Mouse (Mus musculus) liver, embryonic 14.5 days (tissue): ENCODE data around the gene Gm43951. TPM values are rescaled to one million over a fixed set of nuclear protein-coding genes. Genes with fewer than 3 reads are reported as not detected.

Experiments
- ATAC-seq: fragments of 200-750 bp; cut with Nextera tagmentation; 2 replicates; pipeline ENCODE4 v1.8.0; 2017; ENCODE audit warnings: moderate number of reproducible peaks, mild to moderate bottlenecking, moderate library complexity; ENCODE audit not compliant: insufficient read depth
- DNase-seq, 3 experiments: peaks; one replicate each; pipeline ENCODE4 v3.0.0-alpha.2; 2012 to 2013; ENCODE audit warnings: low read depth in 3 of 3, low spot score in 3 of 3
- H3K27ac ChIP-seq: fragments of 300-500 bp; sonication (generic); 2 replicates; pipeline ENCODE4 v1.5.1; 2014; ENCODE audit warnings: moderate library complexity, mild to moderate bottlenecking, control low read depth, inconsistent platforms
- H3K27me3 ChIP-seq: fragments of 300-500 bp; sonication (generic); 2 replicates; pipeline ENCODE4 v1.6.1; 2014; ENCODE audit warnings: mild to moderate bottlenecking, low read length, moderate library complexity; ENCODE audit not compliant: control insufficient read depth, insufficient read depth
- H3K36me3 ChIP-seq: fragments of 300-500 bp; sonication (generic); replicated peaks from 2 replicates; pipeline ENCODE4 v1.6.1; 2014; ENCODE audit warnings: low read depth; ENCODE audit not compliant: control insufficient read depth, insufficient read depth
- H3K4me1 ChIP-seq, 2 experiments: fragments of 200-500 bp in 1 of 2; fragments of 300-500 bp in 1 of 2; sonication (generic) in 1 of 2; replicated peaks; 2 replicates each; pipeline ENCODE4 v1.6.1; 2012 to 2014; ENCODE audit warnings: antibody characterized with exemption in 1 of 2, inconsistent platforms in 1 of 2, low read length in 1 of 2; ENCODE audit not compliant: control insufficient read depth in 2 of 2, insufficient read depth in 2 of 2
- H3K4me2 ChIP-seq: fragments of 300-500 bp; sonication (generic); 2 replicates; pipeline ENCODE4 v1.6.1; 2014; ENCODE audit warnings: low read depth, mild to moderate bottlenecking, control low read depth, moderate library complexity
- H3K4me3 ChIP-seq, 2 experiments: fragments of 200-500 bp in 1 of 2; fragments of 300-500 bp in 1 of 2; sonication (generic) in 1 of 2; 2 replicates each; pipeline ENCODE4 v1.5.1; 2012 to 2014; ENCODE audit warnings: low read depth in 2 of 2, low read length in 2 of 2, mild to moderate bottlenecking in 2 of 2, control low read depth in 1 of 2, inconsistent platforms in 1 of 2, moderate library complexity in 1 of 2; ENCODE audit not compliant: insufficient read depth in 1 of 2
- H3K9ac ChIP-seq: fragments of 300-500 bp; sonication (generic); replicated peaks from 2 replicates; pipeline ENCODE4 v1.6.1; 2014; ENCODE audit warnings: mild to moderate bottlenecking, control low read depth, moderate library complexity
- H3K9me3 ChIP-seq: fragments of 300-500 bp; sonication (generic); 2 replicates; pipeline ENCODE4 v1.6.1; 2016; ENCODE audit warnings: low read length, mixed read lengths; ENCODE audit not compliant: control insufficient read depth
- CTCF ChIP-seq: IDR thresholded peaks from 2 replicates; pipeline ENCODE4 v1.5.1; 2016; ENCODE audit warnings: antibody characterized with exemption, low read depth, control low read depth
- EP300 ChIP-seq: IDR thresholded peaks from 2 replicates; pipeline ENCODE4 v1.6.1; 2016; ENCODE audit warnings: antibody characterized with exemption, low read depth
- WGBS: fragments of 180-500 bp; shearing (Covaris S2); extraction: QIAGEN DNeasy Blood & Tissue Kit; methylation state at CpG from one replicate; pipeline ENCODE4 v1.1.7; 2014; ENCODE audit not compliant: insufficient replicate concordance; 5-methylcytosine and 5-hydroxymethylcytosine counted together
- polyA plus RNA-seq, 2 experiments: library from polyadenylated mRNA; depleted of rRNA in 1 of 2; stranded (reverse) in 1 of 2; unstranded in 1 of 2; fragments of >200 nt; fragmentation: Nextera tagmentation in 1 of 2; extraction: Ambion mirVana in 1 of 2; gene quantifications; 2 replicates each; pipeline versions ENCODE4 v1.2.1 to v1.2.3; 2012 to 2014

Gm43951 gene
- polyA plus RNA-seq, 2 experiments, result 0.09 TPM; not detected in 1

DNA sequence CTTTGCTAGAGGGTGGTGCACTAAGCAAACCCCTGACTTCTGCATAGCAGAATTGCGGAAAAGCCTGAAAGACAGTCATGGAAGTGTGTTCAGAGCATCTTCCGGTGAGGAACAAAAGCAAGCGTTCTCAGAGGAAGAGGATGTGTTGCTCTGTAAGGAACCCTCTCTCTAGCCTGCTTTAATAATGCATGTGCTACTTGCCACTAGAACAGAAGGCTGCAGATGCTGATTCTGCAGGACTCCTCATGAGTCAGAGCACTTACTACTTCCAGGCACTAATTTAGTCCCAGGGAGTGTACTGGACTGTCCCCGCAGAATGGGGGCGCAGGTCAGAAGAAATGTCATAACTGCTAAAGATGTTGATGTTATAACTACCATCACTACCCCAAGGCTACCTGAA is 10.5 kb upstream of the Gm43951 start:
- ATAC-seq (no peak), DNase-seq (no peak)
- 64% methylated on average over 5 of the region's 5 CpGs for WGBS
- H3K9ac ChIP-seq, result no peak overlapping the region
- no peaks in the 10 kb centered on the region for H3K36me3 ChIP-seq
- no peaks in the 10 kb centered on the region for H3K9me3 ChIP-seq
- no peak for TF ChIP-seq CTCF
- no peak for TF ChIP-seq EP300
- H3K4me2 ChIP-seq, result no peak overlapping the region
- H3K4me1 ChIP-seq, result peaks cover 4 to 8% of the 10 kb centered on the region in 2 experiments; a peak in 2 of 4 replicates
- no peaks in the 10 kb centered on the region for H3K27me3 ChIP-seq
- H3K27ac ChIP-seq, result no peak overlapping the region
- no peak overlapping the region for H3K4me3 ChIP-seq

DNA sequence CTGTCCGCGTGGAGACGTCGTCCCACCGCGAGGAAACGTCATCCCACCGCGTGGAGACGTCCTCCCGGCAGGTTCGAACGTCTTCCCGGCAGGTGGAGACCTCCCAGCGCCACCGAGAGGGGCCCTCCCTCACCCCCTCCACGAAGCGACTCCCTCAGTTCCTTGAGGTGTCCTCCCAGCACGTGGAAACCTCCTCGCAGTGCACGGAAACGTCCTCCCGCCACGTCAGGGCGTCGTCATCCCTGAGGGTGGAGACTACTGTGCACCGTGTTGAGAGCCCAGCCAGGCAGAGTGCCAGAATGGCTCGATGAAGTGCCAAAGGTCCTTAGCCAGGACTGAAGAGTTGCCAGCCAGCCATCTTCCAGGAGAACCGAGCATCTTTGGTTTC is 8.8 kb upstream of the Gm43951 start, which contains the start of gene Med31:
Gene Med31, minus strand, starts transcription at position 183 of the 388 bp plus-strand sequence.
- WGBS, result 3% methylated on average over 29 of the region's 29 CpGs
- peaks cover 4 to 5% of the 10 kb centered on the region in 2 experiments; a peak in 2 of 4 replicates for H3K4me1 ChIP-seq
- no peaks in the 10 kb centered on the region for H3K9me3 ChIP-seq
- DNase-seq, result peak; percentile 48 to 61 (median 51)
- H3K4me3 ChIP-seq, result peak within 1 kb of the TSS; percentile 70 to 96
- peak within 1 kb of the TSS; percentile 65 for H3K9ac ChIP-seq
- H3K36me3 ChIP-seq, result peaks cover 3% of the 10 kb centered on the region
- TF ChIP-seq CTCF (no peak; the same call in 1 of the 2 replicates), EP300 (no peak)
- H3K4me2 ChIP-seq, result peak within 1 kb of the TSS; percentile 90
- H3K27me3 ChIP-seq, result no peaks in the 10 kb centered on the region
- H3K27ac ChIP-seq, result peak within 1 kb of the TSS; percentile 15
- ATAC-seq, result peak; percentile 67

DNA sequence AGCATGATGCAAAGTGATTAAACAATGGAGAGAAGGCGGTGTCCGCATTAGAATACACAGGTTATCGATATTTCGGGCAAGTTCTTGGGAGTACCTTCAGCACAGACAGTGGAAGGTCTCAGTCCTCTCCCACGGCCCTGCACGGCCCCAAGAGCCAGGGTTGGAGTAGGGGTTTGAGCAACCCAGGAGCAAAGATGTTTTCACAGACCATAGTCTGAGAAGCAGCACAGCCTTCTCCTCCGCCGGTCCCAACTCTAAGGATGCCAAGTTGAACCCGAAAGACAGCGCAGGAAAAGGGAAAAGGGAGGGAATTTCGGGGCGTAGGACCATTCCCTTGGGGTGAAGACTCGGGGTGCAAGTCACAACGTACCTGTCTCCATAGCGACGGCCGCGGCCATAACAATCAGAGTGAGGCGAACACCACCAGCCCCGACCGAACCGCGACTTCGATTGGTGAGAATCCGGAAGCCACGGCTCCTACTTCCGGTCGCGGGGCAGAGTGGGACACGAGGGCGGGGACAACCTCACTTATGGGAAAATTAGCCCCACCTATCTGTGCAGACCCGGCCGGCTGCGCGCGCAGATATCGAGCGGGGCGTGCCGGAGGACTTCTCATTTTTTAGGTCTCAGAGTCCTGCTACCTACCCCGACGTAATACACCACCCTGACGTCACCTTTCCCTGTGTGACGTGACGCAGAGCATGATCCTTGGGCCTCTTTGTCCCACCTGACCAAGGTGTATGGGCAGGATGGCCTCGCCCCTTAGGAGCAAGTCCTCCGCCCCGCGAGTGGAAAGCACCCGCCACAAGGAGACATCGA is 8.2 kb upstream of the Gm43951 start:
- H3K27me3 ChIP-seq, result no peaks in the 10 kb centered on the region
- H3K4me1 ChIP-seq, result peaks cover 4 to 5% of the 10 kb centered on the region in 2 experiments; a peak in 2 of 4 replicates
- WGBS, result under 1% methylated on average over 51 of the region's 51 CpGs
- peaks cover 3% of the 10 kb centered on the region for H3K36me3 ChIP-seq
- H3K9ac ChIP-seq, result peak overlapping the region; percentile 65
- peak overlapping the region; percentile 90 for H3K4me2 ChIP-seq
- no peaks in the 10 kb centered on the region for H3K9me3 ChIP-seq
- DNase-seq, result peak; percentile 89 to 93 (median 89)
- peak overlapping the region; percentile 15 for H3K27ac ChIP-seq
- TF ChIP-seq CTCF (no peak; the same call in 1 of the 2 replicates), EP300 (no peak)
- ATAC-seq, result peak; percentile 97
- peak overlapping the region; percentile 70 to 96 for H3K4me3 ChIP-seq

- 8% methylated on average over 17 of the region's 17 CpGs for WGBS
- peak overlapping the region; percentile 92 to 95 for H3K4me3 ChIP-seq
- ATAC-seq (no peak), DNase-seq (no peak)
- peaks cover 3% of the 10 kb centered on the region for H3K36me3 ChIP-seq
- no peaks in the 10 kb centered on the region for H3K9me3 ChIP-seq
- peaks cover 5 to 10% of the 10 kb centered on the region in 2 experiments; a peak in 3 of 4 replicates for H3K4me1 ChIP-seq
- H3K9ac ChIP-seq, result peak overlapping the region; percentile 60
- no peaks in the 10 kb centered on the region for H3K27me3 ChIP-seq
- no peak for TF ChIP-seq EP300
- TF ChIP-seq CTCF, result no peak
- peak overlapping the region; percentile 23; the same call in 1 of the 2 replicates for H3K27ac ChIP-seq
- H3K4me2 ChIP-seq, result peak overlapping the region; percentile 96
Observed at GRCm38 (mm10) chr11:72207834-72208377, 1.3 kb upstream of the Gm43951 start.
